ENCODE assay signal across 25 mouse cellular contexts in genomic region chr3:154761108-154761507, GRCm38 (mm10).
A peak's percentile ranks its signal among the peaks of the same experiment; 100 is the strongest.
DNase-seq lines count a peak whose midpoint lies in the region; ATAC-seq and TF ChIP-seq lines count a peak whose summit lies in the region.
"Had no signal": no experiment of that assay in that cellular context is flagged by ENCODE, and none has a peak within 500 bp of the region (broad histone marks: within the 10 kb centered on the region; RNA-seq: fewer than 3 reads in every experiment).

No protein-coding gene starts in this region.

- H3K27ac ChIP-seq in layer of hippocampus, adult 2 months: no peak overlapping the region

- intact Hi-C loops in gastrocnemius, postnatal 14 days (cut with DNase I; ENCODE audit: low total_unique reads): no loop called here

- no peak overlapping the region for H3ac ChIP-seq in C2C12 (ENCODE audit: control insufficient read depth, insufficient read length, low read depth)

- ATAC-seq in Patski: peak; percentile 70
- ATAC-seq: activated CD4-positive, CD25-positive, alpha-beta regulatory T cell, adult 4 months; CD4-positive, CD25-positive, alpha-beta regulatory T cell, adult 4 months had no signal

- CTCF ChIA-PET in Patski (lab: Charles Lee): no interaction called here

- DNase-seq in 3T3-L1 (ENCODE audit: low read depth, low spot score) (peak; percentile 57), NIH3T3 (ENCODE audit: low read depth) (peak; percentile 13), Patski (ENCODE audit: low read depth, low spot score) (peak; percentile 33)
- no peak for DNase-seq in gastrocnemius, postnatal 14 days
- DNase-seq in neural tube, embryonic 10.5 days (ENCODE audit: extremely low spot score, low spot score): no peak
- DNase-seq in thymus, postnatal 25 days: no peak
- DNase-seq in layer of hippocampus, adult 2 months (ENCODE audit: low spot score in 2 of 2): no peak
- DNase-seq: adrenal gland, adult 2 months; adrenal gland, adult 8-10 months; adrenal gland, postnatal 10 days; adrenal gland, postnatal 14 days; adrenal gland, postnatal 25 days; adrenal gland, postnatal 36 days; B cell, adult 2 months; cerebellum, adult 11 months; cerebellum, adult 11-12 months; cerebellum, adult 18-20 months; cerebellum, adult 2 months; cerebellum, adult 8-10 months; cerebellum, adult 9-10 months had no signal

- in situ Hi-C loops in Patski (cut with MboI; ENCODE audit: low pct_unique_long_range_greater_than_20kb): no loop called here

- H3K27me3 ChIP-seq in C2C12 (ENCODE audit: control insufficient read depth, insufficient read depth, insufficient read length): no peaks in the 10 kb centered on the region
- H3K27me3 ChIP-seq in Patski: no peaks in the 10 kb centered on the region
- H3K27me3 ChIP-seq: CH12.LX had no signal

- TF ChIP-seq CTCF in C2C12 (IDR thresholded peaks at IDR 0.05; ENCODE audit: control insufficient read depth, insufficient read depth, insufficient read length): no peak
- no peak for TF ChIP-seq CTCF in Patski (IDR thresholded peaks at IDR 0.05)
- TF ChIP-seq CTCF in layer of hippocampus, adult 2 months (conservative IDR thresholded peaks at IDR 0.05): no peak

- no peaks in the 10 kb centered on the region for H3K79me2 ChIP-seq in C2C12 (ENCODE audit: control insufficient read depth, insufficient read depth)

- POLR2A ChIA-PET in Patski (lab: Charles Lee): no interaction called here

- no peaks in the 10 kb centered on the region for H3K79me3 ChIP-seq in C2C12 (ENCODE audit: low read depth)

- H3K36me3 ChIP-seq in C2C12 (ENCODE audit: control insufficient read depth, insufficient read depth): no peaks in the 10 kb centered on the region
- H3K36me3 ChIP-seq: G1E had no signal

- no peak overlapping the region for H3K4me3 ChIP-seq in C2C12 (ENCODE audit: insufficient read depth, poor library complexity, severe bottlenecking)
- H3K4me3 ChIP-seq in layer of hippocampus, adult 2 months: no peak overlapping the region

TF ChIP-seq in C2C12, 6 proteins besides CTCF, POLR2A, EP300 and RAD21:
- TF ChIP-seq MYOG (IDR thresholded peaks at IDR 0.05; ENCODE audit: control insufficient read depth, extremely low read depth, insufficient read length) (no peak), MYOD1 (IDR thresholded peaks at IDR 0.05; ENCODE audit: control insufficient read depth, insufficient read length, low read depth) (no peak), FOSL1 (IDR thresholded peaks at IDR 0.05; ENCODE audit: insufficient read depth, low read length, poor library complexity, severe bottlenecking) (no peak), USF1 (IDR thresholded peaks at IDR 0.05; ENCODE audit: low read depth) (no peak), CEBPB (IDR thresholded peaks at IDR 0.05; ENCODE audit: low read depth) (peak; percentile 14), MAX (IDR thresholded peaks at IDR 0.05) (no peak)

Comparison
In these comparisons a context has a peak if more than half of its experiments do, and no peak if none do; other contexts are left out.
1. DNase-seq: peak in 3T3-L1 (single experiment), NIH3T3 (single experiment) and Patski (single experiment); none in gastrocnemius, postnatal 14 days (single experiment), neural tube, embryonic 10.5 days (single experiment), thymus, postnatal 25 days (single experiment) and layer of hippocampus, adult 2 months (0 of 2).